Mouse (Mus musculus) frontal cortex, adult 2 months (tissue): ENCODE results near the gene Nr1h4. TPM values are rescaled to one million over a fixed set of nuclear protein-coding genes. Genes with fewer than 3 reads are reported as not detected.

Experiments used
- DNase-seq, 2 experiments: peaks; one replicate each; pipeline ENCODE4 v3.0.0; 2022; ENCODE audit warnings: low spot score in 1 of 2; ENCODE audit errors: extremely low spot score in 1 of 2
- polyA plus RNA-seq: library from polyadenylated mRNA; depleted of rRNA; stranded (reverse); fragments of >200 nt; gene quantifications from 2 replicates; pipeline ENCODE4 v1.2.3, GENCODE M21; 2012

Gene Nr1h4
- polyA plus RNA-seq, 1 experiment, result 0.24 TPM

DNA sequence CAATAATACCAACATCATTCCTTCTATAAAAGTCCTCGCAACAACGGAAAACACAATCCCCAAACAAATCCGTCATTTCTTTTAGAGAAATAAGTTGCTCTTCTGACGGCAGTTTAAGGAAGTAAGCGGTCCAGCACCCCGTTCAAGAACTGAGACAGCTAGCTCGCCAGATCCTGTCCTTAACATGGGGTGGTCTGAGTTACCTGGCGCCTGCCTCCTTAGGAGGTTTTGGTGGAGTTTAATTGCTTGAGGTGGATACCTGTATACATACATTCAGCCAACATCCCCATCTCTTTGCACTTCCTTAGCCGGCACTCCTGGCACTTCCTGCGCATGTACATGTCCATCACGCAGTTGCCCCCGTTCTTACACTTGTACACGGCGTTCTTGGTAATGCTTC, 50.3 kb downstream of the Nr1h4 start:
- DNase-seq, result no peak

DNA sequence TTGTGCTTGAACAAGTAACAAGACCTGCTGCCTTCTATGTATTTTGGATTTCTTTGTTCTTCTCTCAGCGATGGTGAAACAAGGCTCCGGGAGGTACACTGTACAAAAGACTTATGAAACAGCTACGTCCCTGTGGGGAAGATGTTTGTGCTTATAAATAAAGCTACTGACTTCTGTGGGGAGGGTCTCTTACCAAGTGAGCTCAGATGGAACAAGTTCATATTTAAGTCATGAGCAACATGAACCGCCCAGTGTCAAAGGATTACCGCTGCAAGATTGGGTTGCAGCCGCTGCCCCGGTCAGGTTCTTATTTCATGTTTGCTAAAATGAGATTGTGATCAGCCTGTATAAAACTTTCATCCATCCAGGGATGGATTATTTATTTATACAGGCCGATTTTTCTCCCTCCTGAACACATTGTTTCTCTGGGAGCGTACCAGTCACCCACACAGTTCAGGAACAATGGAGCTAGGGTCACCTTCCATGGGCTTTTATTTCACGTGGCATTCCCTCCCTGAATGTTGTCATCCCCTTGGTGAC, 51.2 kb downstream of the Nr1h4 start:
- DNase-seq, result no peak

- DNase-seq, result no peak
Measured at GRCm38 (mm10) chr10:89481638-89482037, 51.7 kb downstream of the Nr1h4 start.

DNA sequence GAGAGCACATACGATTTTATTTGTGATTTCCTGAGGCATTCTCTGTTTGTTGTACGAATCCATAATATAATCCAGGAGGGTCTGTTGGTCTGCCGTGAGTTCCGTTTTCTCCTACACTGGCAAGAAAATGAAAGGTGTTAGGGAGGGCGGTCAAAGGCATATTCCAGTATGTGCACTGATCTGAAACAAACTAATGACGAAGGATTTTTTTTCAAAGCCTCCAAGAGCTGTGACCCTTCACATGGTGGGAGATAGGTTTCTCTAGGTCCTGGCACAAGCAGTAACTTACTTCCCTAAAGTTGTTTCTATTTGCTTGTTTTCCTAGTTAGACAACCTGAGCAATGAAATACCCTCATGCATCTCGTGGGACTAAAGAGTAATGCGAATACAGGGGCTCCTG, 54.6 kb downstream of the Nr1h4 start:
- DNase-seq, result no peak

DNA sequence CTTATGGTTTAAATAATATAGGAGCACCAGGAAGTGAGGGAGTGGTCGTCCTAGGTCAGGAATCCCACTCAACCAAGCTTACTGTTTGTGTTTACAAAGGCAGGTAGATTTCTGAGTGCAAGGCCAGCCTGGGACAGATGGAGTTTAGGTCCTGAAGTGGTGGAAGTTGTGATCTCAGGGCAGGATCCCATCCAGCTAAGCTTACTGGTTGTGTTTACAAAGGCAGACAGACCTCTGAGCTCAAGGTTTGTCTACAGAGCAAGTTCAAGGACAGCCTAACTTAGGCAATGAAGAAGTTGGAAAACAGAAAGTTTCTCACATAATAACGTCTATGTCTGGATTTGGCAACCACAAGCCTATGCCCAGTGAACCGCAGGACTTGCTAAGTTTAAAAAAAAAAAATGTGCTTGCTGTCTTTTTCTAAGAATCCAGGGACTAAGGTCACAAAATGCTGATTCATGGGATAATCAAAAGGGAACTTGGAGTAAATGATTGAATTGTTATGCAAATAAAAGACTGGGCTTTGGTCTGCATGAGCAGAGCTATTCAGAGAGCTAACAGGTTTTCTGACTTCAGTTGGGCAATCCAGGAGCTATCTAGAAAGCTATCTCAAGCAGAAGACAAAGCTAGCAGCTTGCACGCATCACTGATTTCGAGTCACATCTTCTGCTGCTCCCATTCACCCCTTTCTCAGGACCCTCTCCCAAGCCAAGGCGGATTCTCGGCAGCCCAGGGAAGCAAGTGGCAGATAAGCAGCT, 62.6 kb downstream of the Nr1h4 start:
- DNase-seq, result no peak

DNA sequence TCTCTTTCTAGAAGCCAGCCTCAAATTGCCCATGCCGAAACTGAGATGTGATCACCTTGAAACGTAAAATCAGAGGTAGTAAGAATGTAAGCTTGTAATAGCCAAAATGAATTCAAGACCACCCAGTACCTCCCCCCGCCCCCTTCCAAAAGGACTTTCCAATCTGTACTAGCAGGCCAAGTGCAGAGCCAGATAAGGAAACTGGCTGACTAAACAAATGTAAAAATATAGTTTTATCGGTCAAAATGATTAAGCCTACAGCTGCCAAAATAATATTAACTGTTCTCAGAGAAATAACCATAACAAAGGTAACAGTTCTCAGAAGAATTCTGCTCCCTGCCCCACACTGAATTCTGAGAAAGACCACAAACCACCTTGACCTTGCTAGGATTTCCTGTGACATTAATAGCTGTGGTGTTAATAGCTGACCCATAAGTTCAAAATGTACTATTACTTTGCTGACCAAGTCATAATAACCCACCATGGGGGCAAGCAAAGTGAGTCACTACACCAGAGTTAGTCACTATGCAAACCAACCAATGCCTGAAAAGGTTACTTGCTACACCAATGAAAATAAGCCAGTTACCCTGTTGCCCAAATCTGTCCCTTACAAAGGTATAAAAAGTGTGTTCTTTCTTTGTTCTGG, 68.5 kb downstream of the Nr1h4 start:
- DNase-seq, result no peak

GRCm38 (mm10) chr10:89462890-89463289, 70.5 kb downstream of the Nr1h4 start:
- no peak for DNase-seq

- DNase-seq, result peak; percentile 75 to 96
Measured at GRCm38 (mm10) chr10:89461856-89462507, 71.4 kb downstream of the Nr1h4 start.

- DNase-seq, result no peak
Measured at GRCm38 (mm10) chr10:89460972-89461371, 72.4 kb downstream of the Nr1h4 start.

DNA sequence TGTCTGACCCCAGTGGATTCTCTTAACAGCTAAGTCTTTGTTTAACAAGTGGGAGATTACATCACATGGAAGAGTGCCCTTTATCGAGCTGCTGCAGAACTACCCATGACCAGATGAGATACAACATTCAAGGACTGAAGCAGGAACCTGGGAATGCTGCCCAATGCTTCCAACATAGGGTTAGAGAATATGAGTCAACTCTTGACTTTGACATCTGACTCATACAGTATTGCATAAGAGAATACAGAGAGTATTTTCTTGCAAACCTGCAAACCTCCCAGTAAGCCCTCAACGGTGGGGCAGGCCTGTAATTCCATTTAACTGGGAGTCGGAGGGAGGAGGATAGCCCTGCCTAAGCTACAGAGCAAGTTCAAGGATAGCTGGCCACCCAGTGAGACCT, 74.6 kb downstream of the Nr1h4 start:
- no peak for DNase-seq

GRCm38 (mm10) chr10:89453794-89454193, 79.6 kb downstream of the Nr1h4 start:
- DNase-seq, result no peak

DNA sequence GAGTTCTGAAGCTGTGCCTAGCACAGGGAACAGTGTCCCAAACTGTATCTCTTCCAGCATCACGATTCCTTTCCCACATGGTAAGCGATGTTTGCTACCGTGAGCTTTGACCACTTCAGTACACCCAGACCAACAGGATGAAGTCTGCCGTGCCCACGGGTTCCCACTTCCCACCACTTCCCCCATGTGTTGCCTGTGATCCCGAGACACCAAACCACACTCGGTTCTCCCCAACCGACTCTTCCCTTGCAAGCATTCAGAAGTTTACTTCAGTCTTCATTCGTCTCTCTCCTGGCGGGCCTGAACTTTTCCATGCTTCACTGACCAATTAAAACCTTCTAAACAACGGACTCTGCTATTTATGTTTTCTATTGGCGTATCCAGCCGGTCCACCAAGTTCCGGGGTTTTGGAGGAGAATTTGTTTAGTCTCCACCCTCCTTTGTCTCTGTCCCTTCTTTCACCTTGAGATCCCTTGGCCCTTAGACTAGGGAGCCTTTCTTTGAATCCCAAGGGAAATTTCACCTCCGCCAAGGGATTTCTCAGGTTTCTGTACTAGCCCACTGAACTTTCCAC, 80.2 kb downstream of the Nr1h4 start:
- no peak for DNase-seq

DNA sequence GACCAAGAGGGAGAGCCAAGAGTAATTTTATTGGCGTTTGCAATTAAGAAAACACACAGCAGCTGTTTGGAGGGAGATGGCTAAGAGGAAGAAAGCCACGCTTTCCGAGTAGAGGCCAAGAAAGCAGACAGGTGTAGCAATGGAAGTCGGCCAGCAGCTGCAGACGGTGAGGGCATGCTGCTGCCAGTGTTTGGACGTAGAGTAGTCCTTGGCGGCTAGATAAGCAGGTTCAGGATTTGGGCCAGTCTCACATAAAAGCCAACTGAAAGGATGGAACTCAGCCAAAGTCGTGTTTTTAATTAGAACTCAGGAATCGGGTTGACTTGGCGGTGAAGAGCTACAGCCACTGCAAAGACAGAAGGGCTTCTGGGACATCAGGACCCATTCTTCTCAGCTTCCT, 83.0 kb downstream of the Nr1h4 start:
- DNase-seq, result no peak

- DNase-seq, result no peak
Measured at GRCm38 (mm10) chr10:89444381-89444780, 89.0 kb downstream of the Nr1h4 start.

DNA sequence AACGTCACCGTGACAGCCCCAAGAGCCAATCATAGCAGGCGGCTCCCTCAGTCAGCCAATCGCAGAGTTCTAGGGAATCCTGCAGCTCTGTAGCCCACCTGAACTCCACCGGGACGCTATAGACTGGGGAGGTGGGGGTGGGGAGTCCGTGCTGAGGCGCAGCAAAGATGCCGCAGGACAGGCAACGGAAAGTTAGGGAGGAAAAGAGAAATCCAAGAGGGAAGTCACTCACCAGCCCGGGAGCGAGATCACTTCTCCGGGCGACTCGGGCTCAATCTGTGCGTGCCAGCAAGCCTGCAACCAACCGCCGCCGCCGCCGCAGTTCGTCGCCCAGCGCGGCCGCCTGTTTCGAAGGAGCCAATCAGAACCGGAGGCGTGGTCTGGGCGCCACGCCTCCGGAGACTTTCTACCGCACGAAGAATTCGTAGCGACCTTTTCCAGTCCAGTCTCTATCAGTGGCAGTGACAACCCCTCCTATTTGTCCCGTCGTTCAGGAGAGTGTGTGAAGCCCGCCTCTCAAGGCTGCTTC, 89.7 kb downstream of the Nr1h4 start, which contains the start of gene Gas2l3:
Gene Gas2l3 (minus strand): TSS at position 345 of the 529 bp plus-strand sequence.
- DNase-seq, result peak; percentile 55 to 85

DNA sequence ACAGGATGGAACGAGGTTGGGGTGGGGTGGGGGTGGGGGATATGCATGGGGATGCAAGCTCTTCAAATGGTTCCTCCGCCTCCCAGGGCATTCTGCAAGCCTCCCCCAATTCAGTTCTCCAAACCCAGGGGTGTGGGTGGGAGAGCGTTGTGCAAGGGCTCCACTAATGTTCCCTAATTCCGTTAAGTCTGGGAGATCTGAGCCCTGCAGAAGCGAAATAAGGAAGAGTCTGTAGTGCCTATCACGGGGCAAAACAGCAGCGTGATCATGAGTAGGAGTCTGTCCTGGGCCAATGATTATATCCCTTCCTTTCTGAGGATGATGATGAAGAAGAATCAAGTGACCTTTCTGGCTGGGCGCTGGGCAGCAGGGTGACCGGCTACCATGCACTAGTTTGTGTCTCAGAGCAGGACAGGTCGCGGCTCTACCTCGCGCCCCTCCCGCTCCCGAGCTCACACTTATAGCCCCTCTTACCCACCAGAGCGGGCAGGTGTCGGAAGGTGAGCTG, 90.2 kb downstream of the Nr1h4 start:
- peak in 1 of 2 experiments; percentile 17 for DNase-seq

DNA sequence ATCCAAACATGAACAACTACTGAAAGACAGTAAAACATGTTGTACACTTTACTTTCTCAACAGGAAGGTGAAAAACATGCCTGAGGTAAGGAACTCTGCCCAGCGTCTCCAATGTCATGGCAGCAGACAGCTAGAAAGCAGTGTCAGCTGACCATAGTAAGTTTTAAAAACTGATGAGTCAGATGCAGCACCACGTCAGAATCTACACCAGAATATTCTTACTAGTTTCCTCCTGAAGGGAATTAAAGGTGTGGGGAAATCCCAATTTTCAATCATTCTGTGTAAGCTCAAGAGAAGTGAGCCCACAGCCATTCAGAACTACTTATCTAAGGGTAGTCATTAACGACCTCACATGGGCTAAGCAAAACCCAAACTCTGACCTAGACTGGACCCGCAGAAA, 90.7 kb downstream of the Nr1h4 start:
- DNase-seq, result no peak

GRCm38 (mm10) chr10:89441961-89442360, 91.4 kb downstream of the Nr1h4 start:
- no peak for DNase-seq

GRCm38 (mm10) chr10:89439380-89439779, 94.0 kb downstream of the Nr1h4 start:
- no peak for DNase-seq

DNA sequence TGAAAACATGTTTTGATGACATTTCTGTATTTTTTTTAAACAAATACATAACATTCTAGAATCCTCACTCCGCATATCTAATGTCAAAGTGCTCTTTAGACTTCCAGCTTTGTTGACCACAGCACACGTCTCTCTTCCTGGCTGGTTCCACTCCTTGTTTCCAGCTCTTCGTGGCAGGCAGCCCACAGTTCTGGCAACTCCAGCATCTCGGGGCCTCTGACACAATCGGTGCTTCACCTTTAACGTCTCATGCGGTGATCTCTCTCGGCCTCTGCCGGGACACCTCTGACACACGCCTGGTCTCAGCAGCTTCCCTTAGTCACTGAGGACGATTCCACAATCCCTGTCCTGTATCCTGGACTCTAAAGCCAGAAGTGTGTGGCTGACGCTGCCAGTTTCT, 95.4 kb downstream of the Nr1h4 start:
- no peak for DNase-seq

GRCm38 (mm10) chr10:89437472-89437871, 95.9 kb downstream of the Nr1h4 start:
- DNase-seq, result no peak
